Mouse (Mus musculus): ENCODE results near the gene Slc13a5. TPM values are rescaled to one million over a fixed set of nuclear protein-coding genes. Genes with fewer than 3 reads are reported as not detected.

Slc13a5 gene
- polyA plus RNA-seq, 1 experiment from 2014 or later = 0.10 TPM

GRCm38 (mm10) chr11:72240062-72240860, 26.8 kb downstream of the Slc13a5 start:
- H3K9me3 ChIP-seq (replicated peaks) = no peaks in the 10 kb centered on the region
- DNase-seq (ENCODE audit: low spot score) = no peak
- peaks cover 3% of the 10 kb centered on the region; the same call in 1 of the 2 replicates for H3K4me1 ChIP-seq
- no peaks in the 10 kb centered on the region for H3K27me3 ChIP-seq (ENCODE audit: low read depth, poor library complexity, severe bottlenecking)
- WGBS = 74% methylated on average over 4 of the region's 4 CpGs
- H3K4me3 ChIP-seq = no peak overlapping the region
- H3K27ac ChIP-seq = no peak overlapping the region
- H3K36me3 ChIP-seq = no peaks in the 10 kb centered on the region

- no peak overlapping the region for H3K4me3 ChIP-seq
- no peaks in the 10 kb centered on the region for H3K36me3 ChIP-seq
- no peaks in the 10 kb centered on the region for H3K9me3 ChIP-seq (replicated peaks)
- no peak overlapping the region for H3K27ac ChIP-seq
- H3K27me3 ChIP-seq (ENCODE audit: low read depth, poor library complexity, severe bottlenecking) = no peaks in the 10 kb centered on the region
- 70% methylated on average over 5 of the region's 5 CpGs for whole genome bisulfite sequencing
- DNase-seq (ENCODE audit: low spot score) = no peak
- H3K4me1 ChIP-seq = no peaks in the 10 kb centered on the region
Observed at GRCm38 (mm10) chr11:72234013-72234412, 33.0 kb downstream of the Slc13a5 start.

GRCm38 (mm10) chr11:72232991-72233390, 34.0 kb downstream of the Slc13a5 start:
- 78% methylated on average over 1 of the region's 1 CpGs for WGBS
- Histone ChIP-seq H3K27me3 (ENCODE audit: low read depth, poor library complexity, severe bottlenecking) (no peaks in the 10 kb centered on the region), H3K4me1 (no peaks in the 10 kb centered on the region), H3K27ac (no peak overlapping the region), H3K9me3 (replicated peaks) (no peaks in the 10 kb centered on the region), H3K4me3 (no peak overlapping the region), H3K36me3 (no peaks in the 10 kb centered on the region)
- DNase-seq (ENCODE audit: low spot score) = no peak

- DNase-seq (ENCODE audit: low spot score) = no peak
- Histone ChIP-seq H3K27me3 (ENCODE audit: low read depth, poor library complexity, severe bottlenecking) (no peaks in the 10 kb centered on the region), H3K36me3 (no peaks in the 10 kb centered on the region), H3K9me3 (replicated peaks) (no peaks in the 10 kb centered on the region), H3K4me3 (no peak overlapping the region), H3K4me1 (no peaks in the 10 kb centered on the region), H3K27ac (no peak overlapping the region)
- WGBS = 88% methylated on average over 7 of the region's 7 CpGs
Observed at GRCm38 (mm10) chr11:72232068-72232467, 35.0 kb downstream of the Slc13a5 start.

- WGBS = 92% methylated on average over 4 of the region's 4 CpGs
- H3K27me3 ChIP-seq (ENCODE audit: low read depth, poor library complexity, severe bottlenecking) = no peaks in the 10 kb centered on the region
- no peak for DNase-seq (ENCODE audit: low spot score)
Observed at GRCm38 (mm10) chr11:72228513-72228912, 38.5 kb downstream of the Slc13a5 start.

GRCm38 (mm10) chr11:72226901-72227300, 40.1 kb downstream of the Slc13a5 start:
- H3K4me1 ChIP-seq = no peaks in the 10 kb centered on the region
- no peak overlapping the region for H3K4me3 ChIP-seq
- H3K27ac ChIP-seq = no peak overlapping the region
- H3K27me3 ChIP-seq (ENCODE audit: low read depth, poor library complexity, severe bottlenecking) = no peaks in the 10 kb centered on the region
- no peaks in the 10 kb centered on the region for H3K36me3 ChIP-seq
- no peaks in the 10 kb centered on the region for H3K9me3 ChIP-seq (replicated peaks)
- no peak for DNase-seq (ENCODE audit: low spot score)
- 88% methylated on average over 6 of the region's 6 CpGs for WGBS

More at GRCm38 (mm10) chr11:72228513-72228912, 38.5 kb downstream of the Slc13a5 start:
- Histone ChIP-seq H3K9me3 (replicated peaks) (no peaks in the 10 kb centered on the region), H3K36me3 (no peaks in the 10 kb centered on the region), H3K4me1 (no peaks in the 10 kb centered on the region), H3K4me3 (no peak overlapping the region), H3K27ac (no peak overlapping the region)

- Histone ChIP-seq H3K27ac (no peak overlapping the region), H3K27me3 (ENCODE audit: low read depth, poor library complexity, severe bottlenecking) (no peaks in the 10 kb centered on the region), H3K36me3 (no peaks in the 10 kb centered on the region), H3K4me3 (no peak overlapping the region), H3K9me3 (replicated peaks) (no peaks in the 10 kb centered on the region), H3K4me1 (no peaks in the 10 kb centered on the region)
- 86% methylated on average over 10 of the region's 10 CpGs for WGBS
- DNase-seq (ENCODE audit: low spot score) = no peak
Observed at GRCm38 (mm10) chr11:72226020-72226791, 40.8 kb downstream of the Slc13a5 start.

GRCm38 (mm10) chr11:72224865-72225264, 42.2 kb downstream of the Slc13a5 start:
- peak; percentile 80 for DNase-seq (ENCODE audit: low spot score)
- no peak overlapping the region for H3K27ac ChIP-seq
- WGBS = 21% methylated on average over 5 of the region's 5 CpGs

GRCm38 (mm10) chr11:72223414-72223813, 43.6 kb downstream of the Slc13a5 start:
- DNase-seq (ENCODE audit: low spot score) = no peak
- Histone ChIP-seq H3K4me3 (no peak overlapping the region), H3K27me3 (ENCODE audit: low read depth, poor library complexity, severe bottlenecking) (no peaks in the 10 kb centered on the region), H3K4me1 (no peaks in the 10 kb centered on the region), H3K27ac (no peak overlapping the region), H3K9me3 (replicated peaks) (no peaks in the 10 kb centered on the region), H3K36me3 (no peaks in the 10 kb centered on the region)
- 91% methylated on average over 4 of the region's 4 CpGs for WGBS

More at GRCm38 (mm10) chr11:72224865-72225264, 42.2 kb downstream of the Slc13a5 start:
- H3K4me1 ChIP-seq = no peaks in the 10 kb centered on the region
- no peaks in the 10 kb centered on the region for H3K36me3 ChIP-seq
- no peaks in the 10 kb centered on the region for H3K9me3 ChIP-seq (replicated peaks)
- H3K4me3 ChIP-seq = no peak overlapping the region
- H3K27me3 ChIP-seq (ENCODE audit: low read depth, poor library complexity, severe bottlenecking) = no peaks in the 10 kb centered on the region

- 17% methylated on average over 6 of the region's 6 CpGs for WGBS
- Histone ChIP-seq H3K27ac (no peak overlapping the region), H3K27me3 (ENCODE audit: low read depth, poor library complexity, severe bottlenecking) (no peaks in the 10 kb centered on the region), H3K36me3 (no peaks in the 10 kb centered on the region), H3K4me3 (no peak overlapping the region), H3K4me1 (no peaks in the 10 kb centered on the region; the same call in 1 of the 2 replicates), H3K9me3 (replicated peaks) (no peaks in the 10 kb centered on the region)
- peak; percentile 82 for DNase-seq (ENCODE audit: low spot score)
Observed at GRCm38 (mm10) chr11:72221278-72221677, 45.7 kb downstream of the Slc13a5 start.

- Histone ChIP-seq H3K27me3 (ENCODE audit: low read depth, poor library complexity, severe bottlenecking) (no peaks in the 10 kb centered on the region), H3K36me3 (peaks cover 9% of the 10 kb centered on the region), H3K4me3 (no peak overlapping the region), H3K9me3 (replicated peaks) (no peaks in the 10 kb centered on the region), H3K4me1 (peaks cover 12% of the 10 kb centered on the region), H3K27ac (no peak overlapping the region)
- no peak for DNase-seq (ENCODE audit: low spot score)
- 89% methylated on average over 5 of the region's 5 CpGs for WGBS
Observed at GRCm38 (mm10) chr11:72217116-72217515, 49.9 kb downstream of the Slc13a5 start.

- Histone ChIP-seq H3K9me3 (replicated peaks) (no peaks in the 10 kb centered on the region), H3K4me1 (peaks cover 12% of the 10 kb centered on the region), H3K27me3 (ENCODE audit: low read depth, poor library complexity, severe bottlenecking) (no peaks in the 10 kb centered on the region), H3K4me3 (peak within 1 kb of the TSS; percentile 73), H3K27ac (peak within 1 kb of the TSS; percentile 87), H3K36me3 (peaks cover 26% of the 10 kb centered on the region)
- 5% methylated on average over 29 of the region's 29 CpGs for WGBS
- peak; percentile 66 for DNase-seq (ENCODE audit: low spot score)
Observed at GRCm38 (mm10) chr11:72215410-72215797, 51.6 kb downstream of the Slc13a5 start, which contains the start of gene Med31. Gene Med31 (minus strand): TSS chr11:72215592.

Measured in limb, embryonic 10.5 days (tissue).